Mouse (Mus musculus): Measurements from ENCODE around the gene Rftn1.

DNA sequence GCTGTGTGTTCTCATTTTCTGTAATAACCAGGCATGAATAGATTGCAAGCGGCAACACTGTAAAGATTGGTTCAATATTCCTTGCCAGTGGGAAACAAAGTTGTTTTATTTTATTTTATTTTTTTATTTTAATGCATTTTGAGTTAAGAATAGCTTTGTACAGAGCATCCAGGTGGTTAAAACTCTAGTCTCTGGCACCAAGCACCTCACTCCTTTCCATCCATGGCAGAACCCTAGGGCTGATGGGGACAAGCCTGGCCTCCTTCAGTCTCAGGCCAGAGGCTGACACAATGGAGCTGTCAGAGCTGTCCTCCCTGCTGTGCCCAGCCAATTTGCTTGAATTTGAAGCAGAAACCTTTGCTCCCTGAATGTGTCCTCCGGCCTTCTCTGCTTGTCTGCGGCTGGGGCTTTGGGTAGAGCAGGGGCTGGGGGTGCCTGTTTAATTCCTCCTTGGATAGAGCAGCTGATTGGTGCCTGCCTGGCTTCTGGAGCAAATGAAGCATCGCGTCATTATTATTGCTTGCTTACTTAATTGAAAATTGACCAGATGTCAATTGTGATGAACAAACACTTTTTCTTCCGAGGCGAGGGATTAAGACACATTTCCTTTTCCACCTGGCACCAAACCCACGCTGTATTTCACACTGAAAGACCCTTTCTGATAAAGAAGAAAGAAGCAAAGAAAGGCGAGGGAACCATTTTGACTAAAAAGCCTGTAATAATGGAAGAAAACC, 46.4 kb upstream of the Rftn1 start:
- TF ChIP-seq CTCF (IDR thresholded peaks at IDR 0.05; ENCODE audit: extremely low read depth, insufficient read depth, insufficient read length, insufficient replicate concordance) (no peak), POLR2A (IDR thresholded peaks at IDR 0.05; ENCODE audit: low read depth, low read length) (no peak)

Measured in spleen, adult 2 months (tissue).